Mouse (Mus musculus) mammary gland, adult 2 months (tissue): ENCODE results near the gene Sars2. TPM values are rescaled to one million over a fixed set of nuclear protein-coding genes. Genes with fewer than 3 reads are reported as not detected.

Experiments
- polyA plus RNA-seq: library from polyadenylated mRNA; depleted of rRNA; stranded (reverse); fragments of >200 nt; gene quantifications from 2 replicates; pipeline ENCODE4 v1.2.3, GENCODE M21; 2012; ENCODE audit warnings: low replicate concordance; rRNA removed

The Sars2 gene
- 25.3 and 32.9 TPM in 2 replicates for polyA plus RNA-seq

DNA sequence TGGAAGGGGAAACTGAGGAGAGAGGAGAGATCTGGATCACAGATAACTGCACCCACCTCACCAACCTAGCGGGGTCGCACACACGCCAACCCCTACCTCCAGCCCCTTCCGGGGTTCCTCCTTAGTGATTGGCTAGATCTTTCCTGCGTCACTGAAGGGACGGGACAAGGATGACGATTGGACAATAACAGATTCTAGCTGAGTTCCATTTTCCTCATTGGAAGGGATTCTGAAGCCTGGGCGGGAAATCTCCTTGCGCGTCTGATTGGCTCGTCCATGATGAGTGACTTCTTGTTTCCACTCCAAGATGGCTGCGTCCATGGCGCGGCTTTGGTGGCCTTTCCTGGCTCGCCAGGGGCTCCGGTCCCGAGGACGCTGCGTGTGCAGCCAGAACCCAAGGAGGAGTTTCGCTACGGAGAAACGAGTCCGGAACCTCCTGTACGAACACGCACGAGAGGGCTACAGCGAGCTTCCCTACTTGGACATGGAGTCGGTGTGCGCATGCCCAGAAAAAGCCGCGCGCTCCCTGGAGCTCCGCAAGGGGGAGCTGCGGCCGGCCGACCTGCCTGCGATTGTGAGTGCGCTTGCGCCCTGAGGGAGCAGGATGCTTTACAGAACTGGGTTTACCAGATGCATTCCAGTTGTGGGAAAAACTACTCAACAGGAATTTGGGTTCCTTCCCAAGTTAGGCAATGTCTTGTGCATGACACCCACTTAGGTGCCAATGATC is at the start of gene Sars2, which contains the start of gene Mrps12:
Sars2 (plus strand) TSS at position 284 of the 730 bp plus-strand sequence.
Mrps12 (minus strand) TSS at position 112 of the 730 bp plus-strand sequence.

DNA sequence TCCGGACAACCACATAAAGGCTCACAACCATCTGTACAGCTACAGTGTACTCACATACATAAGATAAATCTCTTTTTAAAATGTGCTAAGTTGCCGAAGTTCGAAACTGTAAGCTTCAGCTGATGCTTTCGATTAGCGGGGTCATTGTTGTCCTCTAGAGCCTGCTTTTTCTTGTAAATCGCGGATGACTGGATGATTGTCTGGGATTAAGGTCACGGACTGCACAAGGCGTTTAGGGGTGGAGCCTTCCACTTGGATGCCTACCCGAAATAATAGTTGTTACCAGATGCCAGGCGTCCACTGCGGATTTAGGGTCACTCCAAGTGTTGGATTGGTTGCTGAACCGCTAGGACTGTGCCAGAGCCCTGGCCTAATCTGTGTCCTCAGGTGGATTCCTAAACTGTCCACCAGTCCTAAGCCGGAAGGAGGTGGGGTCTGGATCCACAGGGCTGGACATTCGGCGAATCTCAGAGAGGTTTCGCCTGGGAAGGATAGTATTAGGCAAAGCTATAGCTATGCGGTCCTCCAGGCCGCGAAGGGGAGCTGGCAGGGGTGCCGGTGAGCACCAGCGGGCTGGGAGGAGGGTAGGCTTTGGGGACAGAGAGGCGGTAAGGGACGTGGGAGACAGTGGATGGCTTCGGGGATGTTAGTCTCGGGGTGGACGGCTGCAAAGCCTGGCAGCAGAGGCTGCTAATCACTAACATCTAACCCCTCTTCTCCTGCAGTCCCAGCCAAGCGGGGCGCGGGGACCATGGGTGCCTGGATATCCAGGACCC is 49.1 kb upstream of the Sars2 start, which contains the start of gene Fbxo27:
Fbxo27 (plus strand) TSS at position 305 of the 776 bp plus-strand sequence.

DNA sequence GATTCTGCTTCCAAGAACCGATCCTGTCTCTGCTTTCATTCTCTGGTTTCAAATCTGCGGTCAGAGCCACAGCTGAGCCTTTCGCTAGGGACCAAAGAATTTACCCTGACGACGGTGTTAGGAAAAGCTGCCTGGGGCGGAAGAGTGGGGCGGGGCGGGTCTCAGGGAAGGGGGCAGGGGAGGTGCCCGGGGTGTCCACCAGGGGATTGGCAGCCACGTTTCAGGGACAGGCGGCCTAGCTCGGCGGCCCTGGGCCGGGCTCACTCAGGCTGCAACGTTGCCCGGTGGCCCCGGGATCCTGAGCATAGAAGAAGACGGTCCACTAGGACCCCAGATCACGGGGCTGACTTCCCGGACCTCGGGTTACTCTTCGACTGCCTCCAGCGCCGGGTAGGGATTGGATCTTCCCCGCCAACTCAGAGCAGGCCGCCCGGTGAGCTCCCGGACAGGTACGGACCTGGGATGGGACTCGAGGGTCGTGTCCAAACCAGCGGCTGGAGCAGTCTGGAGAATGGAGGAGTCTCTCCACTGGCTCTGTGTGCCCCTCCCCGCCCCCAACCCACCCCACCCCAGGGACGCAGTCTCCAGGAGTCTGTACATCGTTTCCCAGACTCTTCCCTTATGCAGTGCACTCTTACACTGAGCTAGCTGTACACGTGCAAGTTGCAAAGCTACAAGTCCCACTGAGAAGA is 25.1 kb upstream of the Sars2 start, which contains the start of gene Fbxo17:
Fbxo17 (plus strand) TSS at position 215 of the 692 bp plus-strand sequence.

DNA sequence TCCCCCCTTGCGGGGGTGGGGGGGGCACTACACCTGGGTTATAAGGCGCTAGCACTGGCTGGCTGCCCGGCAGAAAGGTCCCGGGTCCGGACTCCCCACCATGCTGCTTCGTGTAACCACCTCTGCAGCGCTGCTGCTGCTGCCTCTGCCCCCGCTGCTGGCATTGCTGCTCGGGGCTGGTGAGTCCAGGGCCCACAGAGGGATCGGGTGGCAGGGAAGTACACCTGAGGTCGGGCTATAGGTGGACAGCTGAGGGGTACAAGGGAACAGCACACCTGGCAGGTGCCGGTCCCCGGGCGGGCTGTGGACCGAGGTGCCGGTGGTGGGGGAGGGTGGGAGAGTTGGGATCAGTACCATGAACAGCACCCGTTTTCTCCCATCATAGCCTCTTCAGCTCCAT is 14.3 kb downstream of the Sars2 start, which contains the start of gene Ccer2:
Ccer2 (plus strand) TSS at position 96 of the 400 bp plus-strand sequence.

DNA sequence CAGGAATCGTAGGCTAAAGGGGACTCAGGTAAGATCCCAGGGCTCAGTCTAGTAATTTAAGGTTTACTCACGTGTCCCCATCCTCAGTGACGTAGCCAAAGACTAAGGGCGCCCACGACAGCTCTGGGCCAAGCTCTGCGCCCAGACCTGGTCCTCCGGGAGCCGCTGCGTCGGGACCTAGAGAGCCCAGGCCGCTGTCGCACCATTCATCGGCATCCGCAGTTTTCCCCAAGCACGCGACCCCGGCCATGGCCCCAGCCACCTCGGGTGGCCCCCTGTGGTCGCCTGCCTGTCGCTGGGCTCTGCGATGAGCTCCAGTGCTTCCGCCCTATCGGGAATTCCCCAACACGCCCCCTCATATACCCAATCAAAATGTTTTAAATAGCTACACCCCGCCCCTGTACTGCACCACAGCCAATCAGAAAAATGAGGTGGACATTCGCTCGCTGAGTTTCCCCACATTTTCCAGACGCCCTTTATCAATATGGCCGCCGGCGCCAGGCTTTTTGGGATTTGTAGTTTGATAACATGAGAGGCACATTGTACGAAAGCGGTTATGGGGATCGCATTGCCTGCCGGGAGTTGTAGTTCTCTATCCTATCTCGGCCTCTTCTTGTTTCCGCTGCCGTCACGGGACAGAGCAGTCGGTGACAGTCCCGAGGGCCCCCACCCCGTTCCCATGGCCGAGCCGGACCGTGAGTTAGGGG is 24.5 kb downstream of the Sars2 start, which contains the start of gene Sirt2:
Sirt2 (plus strand) TSS at position 563 of the 707 bp plus-strand sequence.

DNA sequence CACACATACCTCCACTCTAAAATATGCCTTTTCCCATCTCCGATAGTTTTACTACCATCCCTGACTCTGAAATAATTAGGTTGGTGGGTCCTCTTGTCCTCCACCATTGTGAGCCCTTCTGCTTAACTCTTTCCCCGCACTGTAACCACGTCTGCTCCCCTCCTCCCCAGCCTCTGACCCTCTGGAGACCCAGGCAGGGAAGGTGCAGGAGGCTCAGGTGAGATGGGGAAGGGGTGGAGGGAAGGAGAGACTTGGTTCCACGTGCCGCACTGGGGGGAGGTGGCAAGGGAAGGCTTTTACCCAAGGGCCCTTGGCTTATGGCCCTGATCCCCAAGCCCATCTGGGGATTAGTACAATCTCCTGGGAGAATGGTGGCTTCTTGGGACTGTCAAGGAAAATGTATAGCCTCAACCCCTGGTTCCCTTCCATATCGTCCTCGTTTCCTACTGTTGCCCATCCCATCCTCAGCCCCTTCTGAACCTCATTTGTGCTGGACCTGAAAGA is 25.7 kb downstream of the Sars2 start, which contains the start of gene Nfkbib:
Nfkbib (minus strand) TSS at position 51 of the 504 bp plus-strand sequence.

DNA sequence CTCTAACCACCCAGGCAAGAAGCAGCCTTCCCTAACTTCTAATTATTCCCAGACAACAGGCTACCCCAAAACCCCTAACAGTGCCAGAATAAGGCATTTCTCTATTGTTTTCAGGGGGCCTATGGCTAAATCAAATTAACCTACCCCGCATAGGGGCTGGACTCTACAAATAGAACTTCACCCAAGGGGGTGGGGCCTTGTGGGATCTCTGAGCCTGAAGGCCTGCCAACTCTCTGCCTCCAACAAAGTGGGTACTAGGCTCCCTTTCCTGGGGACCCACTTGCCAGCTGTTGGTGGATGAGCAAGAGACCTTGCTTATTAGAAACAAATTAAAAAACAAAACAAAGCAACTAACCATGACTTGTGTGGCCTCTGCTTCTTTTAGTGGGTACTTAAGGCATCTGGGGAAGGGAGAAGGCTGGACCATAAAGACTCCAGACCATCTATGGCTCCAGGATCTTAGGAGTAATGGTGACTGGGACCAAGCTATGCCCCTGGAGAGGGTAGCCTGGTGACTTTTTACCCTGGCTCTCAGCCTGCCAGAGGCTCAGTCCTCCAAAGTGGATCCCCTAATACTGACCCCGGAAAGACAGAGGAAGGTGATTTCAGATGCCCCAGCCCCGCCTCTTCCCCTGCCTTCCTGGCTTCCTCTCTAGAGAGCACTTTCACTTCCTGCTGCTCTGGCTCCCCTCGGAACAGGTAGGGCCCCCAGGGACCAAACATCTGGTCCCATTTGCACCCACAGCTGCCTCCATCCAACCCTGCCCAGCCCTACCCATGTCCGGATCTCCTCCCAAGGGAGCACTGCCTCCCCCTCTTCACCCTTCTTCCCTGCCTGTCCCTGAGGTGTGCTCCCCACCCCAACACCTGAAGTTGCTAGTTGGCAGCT is 46.8 kb downstream of the Sars2 start, which contains the start of gene Rinl:
Rinl (plus strand) TSS at position 663 of the 889 bp plus-strand sequence.

Other genes starting within 250 kb of the Sars2 start
- not detected in 2 replicates for gene Ifnl2, start 231.5 kb upstream of the Sars2 start, polyA plus RNA-seq
- not detected in 2 replicates for gene Ifnl3, start 219.2 kb upstream of the Sars2 start, polyA plus RNA-seq
- gene Sycn, start 201.1 kb upstream of the Sars2 start, polyA plus RNA-seq: 0.91 TPM in 1 of 2 replicates, not detected in the other
- 1.0 and 2.2 TPM in 2 replicates for gene Nccrp1, start 194.7 kb upstream of the Sars2 start, polyA plus RNA-seq
- gene Samd4b, start 143.8 kb upstream of the Sars2 start, polyA plus RNA-seq: 94.8 and 122 TPM in 2 replicates
- gene Pak4, start 143.8 kb upstream of the Sars2 start, polyA plus RNA-seq: 17.6 and 40.2 TPM in 2 replicates
- 1.3 TPM in 1 of 2 replicates, not detected in the other for gene Acp7, start 110.7 kb upstream of the Sars2 start, polyA plus RNA-seq
- gene Fbxo27, start 49.1 kb upstream of the Sars2 start, polyA plus RNA-seq: 12.5 and 18.3 TPM in 2 replicates
- gene Fbxo17, start 25.2 kb upstream of the Sars2 start, polyA plus RNA-seq: 4.6 and 7.5 TPM in 2 replicates
- 47.7 and 130 TPM in 2 replicates for gene Mrps12, start 172 bp upstream of the Sars2 start, polyA plus RNA-seq
- not detected in 2 replicates for gene Ccer2, start 14.2 kb downstream of the Sars2 start, polyA plus RNA-seq
- 79.4 and 91.0 TPM in 2 replicates for gene Sirt2, start 24.7 kb downstream of the Sars2 start, polyA plus RNA-seq
- gene Nfkbib, start 25.5 kb downstream of the Sars2 start, polyA plus RNA-seq: 34.4 and 86.5 TPM in 2 replicates
- gene Rinl, start 47.0 kb downstream of the Sars2 start, polyA plus RNA-seq: 17.7 and 28.4 TPM in 2 replicates
- gene Hnrnpl, start 66.5 kb downstream of the Sars2 start, polyA plus RNA-seq: 175 and 340 TPM in 2 replicates
- gene Ech1, start 83.2 kb downstream of the Sars2 start, polyA plus RNA-seq: 446 and 756 TPM in 2 replicates
- gene Lgals4, start 91.9 kb downstream of the Sars2 start, polyA plus RNA-seq: 26.0 and 45.3 TPM in 2 replicates
- 41.0 and 66.0 TPM in 2 replicates for gene Lgals7, start 121.9 kb downstream of the Sars2 start, polyA plus RNA-seq
- 0.96 and 1.6 TPM in 2 replicates for gene Capn12, start 139.4 kb downstream of the Sars2 start, polyA plus RNA-seq
- 254 and 325 TPM in 2 replicates for gene Actn4, start 220.3 kb downstream of the Sars2 start, polyA plus RNA-seq
- 210 and 305 TPM in 2 replicates for gene Eif3k, start 239.9 kb downstream of the Sars2 start, polyA plus RNA-seq
- gene Map4k1, start 240.1 kb downstream of the Sars2 start, polyA plus RNA-seq: 39.4 and 98.8 TPM in 2 replicates